Mouse (Mus musculus): ENCODE measurements around the gene Sbp. TPM values are rescaled to one million over a fixed set of nuclear protein-coding genes. Genes with fewer than 3 reads are reported as not detected.

Sbp gene
- polyA plus RNA-seq, 1 experiment: not detected

DNA sequence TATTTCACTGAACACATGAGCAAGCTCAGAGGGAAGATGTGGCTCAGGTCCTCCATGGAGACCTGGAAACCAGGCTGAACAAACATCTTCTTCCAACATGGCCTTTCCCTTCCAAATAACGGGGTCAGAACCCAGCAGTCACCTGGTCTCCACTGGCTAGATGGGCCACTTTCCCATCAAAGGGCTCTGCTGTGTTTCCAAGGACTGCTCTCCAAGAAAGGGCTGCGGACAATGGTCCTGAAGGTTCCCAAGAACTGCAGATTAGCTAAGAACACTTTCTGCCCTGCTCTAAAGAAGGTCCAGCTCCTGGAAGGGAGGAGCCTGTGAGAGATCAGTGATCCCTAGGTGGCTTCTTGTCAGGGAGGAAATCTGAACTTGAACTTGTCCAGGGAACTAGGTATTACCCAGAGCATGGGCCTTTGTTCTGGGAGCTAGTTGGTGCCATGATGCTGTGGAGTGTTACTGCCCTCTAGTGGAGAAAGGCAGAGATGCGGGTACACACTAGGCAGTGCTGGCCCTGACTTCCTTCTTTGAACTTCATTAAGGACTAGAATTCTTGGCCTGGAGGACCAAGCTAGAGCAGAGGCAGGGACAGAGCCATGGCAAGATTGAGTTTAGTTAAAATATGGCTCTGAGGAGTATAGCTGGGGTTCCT is 18.7 kb downstream of the Sbp start:
- WGBS: 38% methylated on average over 3 of the region's 3 CpGs

DNA sequence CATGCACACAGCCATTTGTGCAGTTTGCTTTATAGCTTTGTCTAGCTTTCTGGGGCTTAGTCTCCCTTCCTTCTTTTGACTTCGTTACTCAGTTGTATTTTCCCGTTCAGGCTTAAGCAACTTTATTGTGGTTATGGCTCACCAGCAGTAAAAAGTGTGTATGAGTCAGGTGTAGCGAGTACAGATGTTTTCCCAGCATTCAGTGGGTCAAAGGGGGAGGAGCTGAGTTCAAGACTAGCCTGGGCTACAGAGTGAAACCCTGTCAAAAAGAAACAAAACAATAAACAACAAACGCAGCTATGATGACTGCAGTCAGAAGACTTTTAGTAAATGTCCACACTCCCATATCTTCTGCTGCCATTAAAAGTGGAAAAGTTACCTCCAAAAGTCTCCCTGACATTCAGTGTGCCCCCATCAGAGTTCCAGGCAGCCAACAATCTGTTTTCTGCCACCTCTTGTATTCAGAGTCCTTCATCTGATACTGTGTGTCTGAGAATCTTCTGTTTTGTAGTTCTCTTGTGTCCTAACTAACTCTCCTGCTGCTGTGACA is 20.2 kb downstream of the Sbp start:
- no peaks in the 10 kb centered on the region for H3K27me3 ChIP-seq (ENCODE audit: control insufficient read depth, insufficient read depth, low read length)
- TF ChIP-seq POLR2A (IDR thresholded peaks at IDR 0.05; ENCODE audit: borderline replicate concordance, insufficient read depth, low read length): no peak
- no peak for TF ChIP-seq CTCF (IDR thresholded peaks at IDR 0.05; ENCODE audit: borderline replicate concordance, insufficient read depth, low read depth, low read length)
- H3K4me1 ChIP-seq (ENCODE audit: control insufficient read depth, insufficient read depth, low read length): peaks cover 3% of the 10 kb centered on the region; the same call in 1 of the 2 replicates
- H3K4me3 ChIP-seq (replicated peaks; ENCODE audit: insufficient read depth, low read depth, low read length): no peak overlapping the region
- WGBS: 78% methylated on average over 4 of the region's 4 CpGs
- no peak overlapping the region for H3K27ac ChIP-seq (ENCODE audit: insufficient read depth, low read length)
- DNase-seq: no peak

More for the DNA sequence above, 18.7 kb downstream of the Sbp start:
- peak; percentile 98 for TF ChIP-seq CTCF (IDR thresholded peaks at IDR 0.05; ENCODE audit: borderline replicate concordance, insufficient read depth, low read depth, low read length)
- TF ChIP-seq POLR2A (IDR thresholded peaks at IDR 0.05; ENCODE audit: borderline replicate concordance, insufficient read depth, low read length): no peak
- Histone ChIP-seq H3K4me1 (ENCODE audit: control insufficient read depth, insufficient read depth, low read length) (no peaks in the 10 kb centered on the region), H3K27me3 (ENCODE audit: control insufficient read depth, insufficient read depth, low read length) (no peaks in the 10 kb centered on the region), H3K4me3 (replicated peaks; ENCODE audit: insufficient read depth, low read depth, low read length) (no peak overlapping the region), H3K27ac (ENCODE audit: insufficient read depth, low read length) (no peak overlapping the region)
- DNase-seq: peak; percentile 70 to 77

DNA sequence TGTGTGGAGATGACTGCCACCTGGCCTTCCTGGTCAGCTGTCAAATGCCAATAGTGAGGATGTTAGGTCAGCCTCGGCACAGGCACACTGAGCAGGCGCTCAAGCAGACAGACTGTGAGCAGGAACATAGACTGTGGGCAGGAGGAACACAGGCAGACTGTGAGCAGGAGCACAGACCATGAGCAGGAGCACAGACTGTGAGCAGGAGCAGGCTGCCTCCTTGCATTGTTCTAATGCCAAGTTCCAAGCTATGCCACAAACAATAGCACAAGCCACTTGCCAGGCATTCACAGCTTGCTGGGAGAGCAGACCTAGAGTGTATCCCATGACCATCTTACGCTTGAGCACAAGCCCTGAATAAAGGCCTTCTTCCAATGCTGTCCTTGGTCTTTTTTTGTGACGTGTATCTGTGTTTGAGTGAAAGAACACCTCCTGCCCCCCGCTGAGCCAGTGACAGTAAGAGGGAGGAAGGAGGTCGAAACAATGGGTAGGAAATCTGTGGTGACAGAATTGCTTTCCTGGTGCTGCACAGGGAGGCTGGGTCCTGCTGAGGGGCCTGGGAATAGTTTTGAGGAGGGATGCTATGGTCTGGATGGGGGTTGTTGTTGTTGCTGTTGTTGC is 24.4 kb downstream of the Sbp start:
- 23% methylated on average over 6 of the region's 6 CpGs for WGBS
- Histone ChIP-seq H3K27me3 (ENCODE audit: control insufficient read depth, insufficient read depth, low read length) (no peaks in the 10 kb centered on the region), H3K4me1 (ENCODE audit: control insufficient read depth, insufficient read depth, low read length) (peaks cover 3% of the 10 kb centered on the region; the same call in 1 of the 2 replicates), H3K4me3 (replicated peaks; ENCODE audit: insufficient read depth, low read depth, low read length) (no peak overlapping the region), H3K27ac (ENCODE audit: insufficient read depth, low read length) (no peak overlapping the region)
- TF ChIP-seq CTCF (IDR thresholded peaks at IDR 0.05; ENCODE audit: borderline replicate concordance, insufficient read depth, low read depth, low read length) (no peak), POLR2A (IDR thresholded peaks at IDR 0.05; ENCODE audit: borderline replicate concordance, insufficient read depth, low read length) (no peak)
- DNase-seq: peak; percentile 36 to 47

DNA sequence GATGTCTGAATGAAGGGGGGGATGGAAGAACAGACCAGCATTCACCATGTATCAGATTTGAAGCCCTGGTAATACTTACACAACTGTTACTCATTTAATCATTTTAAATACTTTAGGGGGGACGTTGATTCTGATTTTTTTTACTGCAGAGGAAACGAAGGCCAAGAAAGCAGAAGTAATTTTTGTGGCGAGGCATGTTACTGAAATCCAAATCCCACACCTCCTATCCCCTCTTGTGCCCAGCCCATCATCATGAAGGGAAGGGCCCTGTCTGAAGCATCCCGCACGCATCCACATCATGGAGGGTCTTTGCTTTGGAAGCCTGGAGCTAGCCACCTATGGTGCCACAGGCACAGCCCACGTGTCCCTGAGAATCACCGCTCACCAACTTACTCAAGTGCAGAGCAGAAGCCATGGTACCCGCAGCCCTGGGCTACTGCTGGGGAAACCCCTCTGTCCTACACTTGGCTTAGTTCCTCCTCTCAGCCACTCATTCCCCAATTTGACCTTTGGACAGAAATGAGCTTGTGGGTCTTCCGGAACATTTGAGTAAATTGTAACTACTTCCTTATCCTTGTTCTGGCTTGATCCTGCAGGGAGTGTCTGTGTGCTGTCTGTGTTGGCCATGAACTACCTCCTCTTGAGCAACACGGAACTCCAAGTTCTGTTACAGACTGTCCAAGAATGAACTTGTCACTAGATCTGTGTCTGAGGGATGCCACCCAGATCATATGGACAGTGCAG is 25.4 kb downstream of the Sbp start:
- TF ChIP-seq CTCF (IDR thresholded peaks at IDR 0.05; ENCODE audit: borderline replicate concordance, insufficient read depth, low read depth, low read length): no peak
- TF ChIP-seq POLR2A (IDR thresholded peaks at IDR 0.05; ENCODE audit: borderline replicate concordance, insufficient read depth, low read length): no peak
- no peaks in the 10 kb centered on the region for H3K27me3 ChIP-seq (ENCODE audit: control insufficient read depth, insufficient read depth, low read length)
- H3K27ac ChIP-seq (ENCODE audit: insufficient read depth, low read length): no peak overlapping the region
- no peak for DNase-seq
- WGBS: 86% methylated on average over 10 of the region's 10 CpGs
- peaks cover 3% of the 10 kb centered on the region; the same call in 1 of the 2 replicates for H3K4me1 ChIP-seq (ENCODE audit: control insufficient read depth, insufficient read depth, low read length)
- no peak overlapping the region for H3K4me3 ChIP-seq (replicated peaks; ENCODE audit: insufficient read depth, low read depth, low read length)

DNA sequence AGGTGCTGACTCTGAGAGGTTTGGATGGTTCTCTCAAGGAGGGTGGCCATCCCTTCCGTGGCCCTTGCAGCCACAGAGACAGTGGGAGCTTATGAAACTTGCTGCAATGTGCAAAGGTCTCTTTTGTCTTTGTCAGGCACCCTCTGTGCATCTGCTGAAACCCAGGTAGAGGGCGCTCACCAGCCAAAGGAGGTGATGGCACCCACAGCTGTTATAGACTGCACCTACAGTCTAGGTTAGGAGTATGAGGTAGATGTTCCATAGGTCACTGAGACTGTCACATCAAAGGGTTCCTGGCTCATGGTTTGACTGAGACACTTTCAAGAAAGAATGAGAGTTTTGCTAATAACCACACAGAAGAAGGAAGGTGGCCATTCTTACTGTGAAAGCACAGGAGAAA is 27.3 kb downstream of the Sbp start:
- Histone ChIP-seq H3K4me3 (replicated peaks; ENCODE audit: insufficient read depth, low read depth, low read length) (no peak overlapping the region), H3K4me1 (ENCODE audit: control insufficient read depth, insufficient read depth, low read length) (peaks cover 3% of the 10 kb centered on the region; the same call in 1 of the 2 replicates), H3K27ac (ENCODE audit: insufficient read depth, low read length) (no peak overlapping the region), H3K27me3 (ENCODE audit: control insufficient read depth, insufficient read depth, low read length) (no peaks in the 10 kb centered on the region)
- 57% methylated on average over 2 of the region's 2 CpGs for WGBS
- TF ChIP-seq POLR2A (IDR thresholded peaks at IDR 0.05; ENCODE audit: borderline replicate concordance, insufficient read depth, low read length) (no peak), CTCF (IDR thresholded peaks at IDR 0.05; ENCODE audit: borderline replicate concordance, insufficient read depth, low read depth, low read length) (no peak)
- DNase-seq: no peak

DNA sequence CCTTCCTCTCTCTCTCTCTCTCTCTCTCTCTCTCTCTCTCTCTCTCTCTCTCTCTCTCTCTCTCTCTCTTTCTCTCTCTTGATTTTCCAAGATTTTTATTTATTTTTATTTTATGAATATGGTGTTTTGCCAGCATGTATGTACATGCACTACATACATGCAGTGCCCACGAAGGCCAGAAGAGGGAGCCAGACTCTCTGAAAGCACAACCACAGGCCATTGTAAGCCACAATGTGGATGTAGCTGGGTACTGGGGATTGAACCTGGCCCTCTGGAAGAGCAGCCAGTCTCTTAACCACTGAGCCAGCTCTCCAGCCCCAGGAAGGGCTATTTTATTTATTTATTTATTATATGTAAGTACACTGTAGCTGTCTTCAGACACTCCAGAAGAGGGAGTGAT is 27.8 kb downstream of the Sbp start:
- Histone ChIP-seq H3K27ac (ENCODE audit: insufficient read depth, low read length) (no peak overlapping the region), H3K4me1 (ENCODE audit: control insufficient read depth, insufficient read depth, low read length) (peaks cover 3% of the 10 kb centered on the region; the same call in 1 of the 2 replicates), H3K27me3 (ENCODE audit: control insufficient read depth, insufficient read depth, low read length) (no peaks in the 10 kb centered on the region), H3K4me3 (replicated peaks; ENCODE audit: insufficient read depth, low read depth, low read length) (no peak overlapping the region)
- 0% methylated on average over 1 of the region's 1 CpGs for WGBS
- TF ChIP-seq POLR2A (IDR thresholded peaks at IDR 0.05; ENCODE audit: borderline replicate concordance, insufficient read depth, low read length) (no peak), CTCF (IDR thresholded peaks at IDR 0.05; ENCODE audit: borderline replicate concordance, insufficient read depth, low read depth, low read length) (peak; percentile 75)
- peak; percentile 51 to 70 for DNase-seq

DNA sequence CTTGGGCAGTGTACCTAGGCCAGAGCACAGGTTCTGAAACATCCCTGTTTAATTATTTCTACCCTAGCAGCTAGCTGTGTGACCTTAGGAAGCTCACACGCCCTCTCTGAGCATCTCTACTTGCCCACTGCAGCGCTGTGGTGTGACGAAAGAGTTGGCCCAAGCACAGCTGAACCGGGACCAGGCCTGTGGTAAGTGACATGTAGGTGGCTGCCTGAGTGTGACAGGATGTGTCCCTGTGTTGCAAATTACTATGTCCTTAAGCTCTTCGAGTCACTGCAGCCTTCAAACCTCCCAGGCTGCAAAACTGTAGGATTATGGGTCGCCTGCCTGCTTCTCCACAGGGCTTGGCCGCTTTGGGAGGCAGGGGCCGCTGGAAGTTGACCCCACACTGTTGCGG is 29.8 kb downstream of the Sbp start:
- Histone ChIP-seq H3K27me3 (ENCODE audit: control insufficient read depth, insufficient read depth, low read length) (no peaks in the 10 kb centered on the region), H3K4me3 (replicated peaks; ENCODE audit: insufficient read depth, low read depth, low read length) (no peak overlapping the region), H3K27ac (ENCODE audit: insufficient read depth, low read length) (no peak overlapping the region), H3K4me1 (ENCODE audit: control insufficient read depth, insufficient read depth, low read length) (no peaks in the 10 kb centered on the region)
- TF ChIP-seq CTCF (IDR thresholded peaks at IDR 0.05; ENCODE audit: borderline replicate concordance, insufficient read depth, low read depth, low read length) (no peak), POLR2A (IDR thresholded peaks at IDR 0.05; ENCODE audit: borderline replicate concordance, insufficient read depth, low read length) (no peak)
- DNase-seq: no peak
- 78% methylated on average over 9 of the region's 9 CpGs for WGBS
